Mouse (Mus musculus): ENCODE data around the gene Car11. TPM values are rescaled to one million over a fixed set of nuclear protein-coding genes. Genes with fewer than 3 reads are reported as not detected.

Gene Car11
- polyA plus RNA-seq, 1 experiment from 2014 or later = 8.3 TPM

DNA sequence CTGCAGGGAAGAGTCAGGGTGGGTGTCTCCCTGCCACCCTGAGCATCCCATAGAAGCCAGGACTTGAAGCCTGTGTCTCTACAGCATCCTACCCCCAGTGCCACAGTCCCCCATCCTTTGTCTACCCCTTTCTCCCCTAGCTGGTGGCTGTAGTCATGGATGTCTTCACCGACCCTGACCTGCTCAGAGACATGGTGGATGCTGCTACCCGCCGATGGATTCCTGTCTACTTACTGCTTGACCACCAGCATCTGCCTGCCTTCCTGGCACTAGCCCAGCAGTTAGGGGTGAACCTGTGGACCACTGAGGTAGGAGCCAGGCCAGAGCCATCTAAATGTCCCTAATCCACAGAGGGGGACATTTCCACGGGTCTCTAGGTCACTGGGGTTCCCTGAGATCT, 23.7 kb downstream of the Car11 start:
- no peak overlapping the region for H3K4me3 ChIP-seq
- no peak overlapping the region for H3K27ac ChIP-seq
- no peaks in the 10 kb centered on the region for H3K27me3 ChIP-seq (ENCODE audit: insufficient read depth, poor library complexity, severe bottlenecking)
- H3K4me1 ChIP-seq (replicated peaks) = peaks cover 32% of the 10 kb centered on the region
- DNase-seq (ENCODE audit: low spot score) = no peak
- H3K9me3 ChIP-seq = no peaks in the 10 kb centered on the region
- peaks cover 96% of the 10 kb centered on the region for H3K36me3 ChIP-seq
- WGBS = 93% methylated on average over 4 of the region's 4 CpGs

DNA sequence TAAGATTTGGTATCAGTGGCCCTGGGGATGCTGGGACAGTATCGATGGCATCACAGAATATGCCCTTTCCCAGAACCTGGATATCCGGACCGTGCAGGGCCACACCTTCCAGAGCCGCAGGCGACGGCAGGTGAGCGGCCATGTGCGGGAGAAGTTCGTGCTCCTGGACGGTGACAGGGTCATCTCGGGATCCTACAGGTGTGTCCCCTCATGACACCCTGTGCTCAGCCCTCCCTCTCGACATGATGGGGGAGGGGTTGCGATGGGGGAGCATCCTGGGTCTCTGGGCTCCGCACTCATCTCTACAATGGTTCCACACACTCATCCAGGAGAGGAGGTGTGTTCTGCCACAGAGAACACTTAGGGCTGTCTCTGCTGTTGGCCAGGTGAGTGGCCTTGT, 24.1 kb downstream of the Car11 start:
- Histone ChIP-seq H3K27ac (no peak overlapping the region), H3K4me1 (replicated peaks) (peaks cover 29% of the 10 kb centered on the region), H3K4me3 (no peak overlapping the region), H3K9me3 (no peaks in the 10 kb centered on the region), H3K27me3 (ENCODE audit: insufficient read depth, poor library complexity, severe bottlenecking) (no peaks in the 10 kb centered on the region), H3K36me3 (peaks cover 100% of the 10 kb centered on the region)
- 92% methylated on average over 14 of the region's 14 CpGs for WGBS
- no peak for DNase-seq (ENCODE audit: low spot score)

GRCm38 (mm10) chr7:45725151-45725550, 25.5 kb downstream of the Car11 start:
- 95% methylated on average over 9 of the region's 9 CpGs for WGBS
- Histone ChIP-seq H3K9me3 (no peaks in the 10 kb centered on the region), H3K4me3 (no peak overlapping the region), H3K4me1 (replicated peaks) (peaks cover 25% of the 10 kb centered on the region), H3K36me3 (peaks cover 100% of the 10 kb centered on the region), H3K27ac (no peak overlapping the region), H3K27me3 (ENCODE audit: insufficient read depth, poor library complexity, severe bottlenecking) (no peaks in the 10 kb centered on the region)
- DNase-seq (ENCODE audit: low spot score) = no peak

- Histone ChIP-seq H3K36me3 (peaks cover 95% of the 10 kb centered on the region), H3K27me3 (ENCODE audit: insufficient read depth, poor library complexity, severe bottlenecking) (no peaks in the 10 kb centered on the region), H3K9me3 (no peaks in the 10 kb centered on the region), H3K4me3 (no peak within 1 kb of the TSS), H3K4me1 (replicated peaks) (peaks cover 29% of the 10 kb centered on the region), H3K27ac (no peak within 1 kb of the TSS)
- DNase-seq (ENCODE audit: low spot score) = no peak
- 93% methylated on average over 11 of the region's 11 CpGs for WGBS
Observed at GRCm38 (mm10) chr7:45725713-45726112, 26.1 kb downstream of the Car11 start, which contains the start of gene Spaca4. Spaca4 (minus strand) TSS chr7:45725813.

DNA sequence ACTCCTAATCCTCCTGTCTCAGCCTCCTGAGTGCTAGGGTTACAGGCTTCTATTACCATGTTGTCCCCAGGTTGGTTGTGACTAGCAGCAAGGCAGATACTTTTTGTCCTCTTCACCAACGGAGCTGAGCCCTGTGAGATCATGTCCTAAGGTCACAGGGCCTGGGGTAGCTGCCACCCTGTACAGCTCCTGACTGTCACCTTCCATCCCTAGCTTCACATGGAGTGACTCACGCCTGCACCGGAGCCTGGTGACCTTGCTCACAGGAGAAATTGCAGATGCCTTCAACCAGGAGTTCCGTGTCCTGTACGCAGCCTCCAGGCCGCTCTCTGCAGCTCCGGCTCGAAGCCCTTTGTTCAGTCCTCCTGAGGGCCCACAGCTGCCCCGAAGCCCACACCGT, 26.8 kb downstream of the Car11 start:
- Histone ChIP-seq H3K4me3 (no peak overlapping the region), H3K27me3 (ENCODE audit: insufficient read depth, poor library complexity, severe bottlenecking) (no peaks in the 10 kb centered on the region), H3K27ac (no peak overlapping the region), H3K9me3 (no peaks in the 10 kb centered on the region), H3K36me3 (peaks cover 88% of the 10 kb centered on the region), H3K4me1 (replicated peaks) (peaks cover 32% of the 10 kb centered on the region)
- no peak for DNase-seq (ENCODE audit: low spot score)
- 89% methylated on average over 10 of the region's 10 CpGs for WGBS

- Histone ChIP-seq H3K27ac (no peak overlapping the region), H3K4me3 (no peak overlapping the region), H3K9me3 (no peaks in the 10 kb centered on the region), H3K4me1 (replicated peaks) (peaks cover 25% of the 10 kb centered on the region), H3K36me3 (peaks cover 76% of the 10 kb centered on the region), H3K27me3 (ENCODE audit: insufficient read depth, poor library complexity, severe bottlenecking) (no peaks in the 10 kb centered on the region)
- DNase-seq (ENCODE audit: low spot score) = no peak
- WGBS = 81% methylated on average over 3 of the region's 3 CpGs
Observed at GRCm38 (mm10) chr7:45727625-45728024, 28.0 kb downstream of the Car11 start.

DNA sequence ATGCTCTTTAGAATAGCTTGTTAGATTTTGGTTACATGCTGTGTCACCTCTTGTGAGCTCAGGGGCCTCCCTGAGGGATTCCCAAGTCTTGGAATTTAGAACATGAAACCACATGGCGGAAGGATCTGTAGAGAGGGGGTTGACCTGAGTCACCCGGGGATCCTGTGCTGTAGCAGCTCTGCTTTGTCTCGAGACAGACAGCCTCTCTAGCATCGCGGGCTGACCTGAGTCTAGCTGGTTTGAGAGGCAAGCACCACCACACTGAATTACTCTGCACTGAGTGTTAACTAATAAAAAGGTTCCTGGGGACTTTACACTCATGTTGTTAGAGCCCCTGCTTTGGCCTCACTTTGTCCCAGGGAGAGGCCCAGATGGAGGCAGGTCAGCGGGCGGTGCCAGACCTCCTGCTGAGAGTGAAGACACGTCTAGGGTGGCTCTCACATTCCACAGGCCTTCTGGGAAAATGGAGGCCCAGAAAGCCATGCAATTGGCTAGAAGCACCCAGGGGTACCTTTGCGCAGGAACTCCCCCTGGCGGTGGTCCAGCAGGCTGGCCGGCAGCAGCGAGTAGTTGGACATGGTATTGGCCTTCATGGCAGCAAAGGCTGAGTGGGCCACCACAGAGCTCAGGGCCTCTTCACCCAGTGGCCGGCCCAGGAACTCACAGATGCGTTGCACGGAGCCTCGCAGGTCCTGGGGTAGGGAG, 31.2 kb downstream of the Car11 start:
- Histone ChIP-seq H3K4me3 (no peak overlapping the region), H3K27ac (peak overlapping the region; percentile 60), H3K4me1 (replicated peaks) (peaks cover 28% of the 10 kb centered on the region)

DNA sequence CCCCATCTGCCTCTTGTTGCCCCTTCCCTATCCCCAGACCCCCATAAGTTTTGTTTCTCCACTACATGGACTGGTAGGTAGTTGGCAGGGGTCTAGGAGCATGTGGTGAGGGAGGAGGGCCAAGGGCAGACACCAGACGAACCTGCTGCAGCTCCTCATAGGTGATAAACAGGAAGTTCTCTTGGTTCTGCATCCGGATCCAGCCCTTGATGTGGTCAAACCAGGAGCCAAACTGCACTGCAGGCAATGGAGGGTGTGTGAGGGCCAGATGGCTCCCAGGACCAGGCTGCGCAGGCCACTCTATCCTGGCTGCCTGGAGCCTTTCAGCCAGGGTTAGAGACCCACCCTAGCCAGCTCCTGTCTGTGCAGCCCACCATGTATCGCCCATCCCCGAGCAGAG, 33.8 kb downstream of the Car11 start:
- WGBS = 83% methylated on average over 5 of the region's 5 CpGs
- Histone ChIP-seq H3K9me3 (no peaks in the 10 kb centered on the region), H3K4me1 (replicated peaks) (peaks cover 28% of the 10 kb centered on the region), H3K4me3 (no peak overlapping the region), H3K27ac (no peak overlapping the region), H3K36me3 (peaks cover 18% of the 10 kb centered on the region), H3K27me3 (ENCODE audit: insufficient read depth, poor library complexity, severe bottlenecking) (no peaks in the 10 kb centered on the region)
- DNase-seq (ENCODE audit: low spot score) = no peak

More for the DNA sequence above, 31.2 kb downstream of the Car11 start:
- Histone ChIP-seq H3K36me3 (peaks cover 44% of the 10 kb centered on the region), H3K9me3 (no peaks in the 10 kb centered on the region), H3K27me3 (ENCODE audit: insufficient read depth, poor library complexity, severe bottlenecking) (no peaks in the 10 kb centered on the region)
- DNase-seq (ENCODE audit: low spot score) = peak; percentile 75
- 14% methylated on average over 16 of the region's 16 CpGs for WGBS

- DNase-seq (ENCODE audit: low spot score) = peak; percentile 76
- Histone ChIP-seq H3K9me3 (no peaks in the 10 kb centered on the region), H3K27ac (no peak overlapping the region), H3K27me3 (ENCODE audit: insufficient read depth, poor library complexity, severe bottlenecking) (peaks cover 14% of the 10 kb centered on the region), H3K4me3 (no peak overlapping the region), H3K4me1 (replicated peaks) (peaks cover 13% of the 10 kb centered on the region; the same call in 1 of the 2 replicates), H3K36me3 (no peaks in the 10 kb centered on the region)
- 9% methylated on average over 9 of the region's 9 CpGs for WGBS
Observed at GRCm38 (mm10) chr7:45739162-45739763, 39.6 kb downstream of the Car11 start.

DNA sequence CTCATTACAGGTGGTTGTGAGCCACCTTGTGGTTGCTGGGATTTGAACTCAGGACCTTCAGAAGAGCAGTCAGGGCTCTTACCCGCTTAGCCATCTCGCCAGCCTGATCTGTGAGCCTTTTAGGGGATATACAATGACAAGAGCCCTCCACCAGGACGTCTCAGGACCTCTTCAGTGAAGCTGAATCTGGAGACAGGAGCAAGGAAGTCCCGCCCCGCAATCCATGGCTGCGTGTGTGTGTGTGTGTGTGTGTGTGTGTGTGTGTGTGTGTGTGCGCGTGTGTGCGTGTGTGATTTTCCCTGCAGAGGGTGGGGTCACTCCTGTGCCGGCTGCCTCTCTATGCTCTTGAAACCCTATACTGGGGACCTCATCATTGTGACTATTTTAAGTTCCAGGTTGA, 40.2 kb downstream of the Car11 start:
- Histone ChIP-seq H3K27ac (no peak overlapping the region), H3K9me3 (no peaks in the 10 kb centered on the region), H3K27me3 (ENCODE audit: insufficient read depth, poor library complexity, severe bottlenecking) (peaks cover 14% of the 10 kb centered on the region), H3K36me3 (no peaks in the 10 kb centered on the region), H3K4me3 (no peak overlapping the region), H3K4me1 (replicated peaks) (peaks cover 13% of the 10 kb centered on the region; the same call in 1 of the 2 replicates)
- 68% methylated on average over 10 of the region's 10 CpGs for WGBS
- DNase-seq (ENCODE audit: low spot score) = no peak

- 82% methylated on average over 12 of the region's 12 CpGs for WGBS
Observed at GRCm38 (mm10) chr7:45741308-45741707, 41.7 kb downstream of the Car11 start.

DNA sequence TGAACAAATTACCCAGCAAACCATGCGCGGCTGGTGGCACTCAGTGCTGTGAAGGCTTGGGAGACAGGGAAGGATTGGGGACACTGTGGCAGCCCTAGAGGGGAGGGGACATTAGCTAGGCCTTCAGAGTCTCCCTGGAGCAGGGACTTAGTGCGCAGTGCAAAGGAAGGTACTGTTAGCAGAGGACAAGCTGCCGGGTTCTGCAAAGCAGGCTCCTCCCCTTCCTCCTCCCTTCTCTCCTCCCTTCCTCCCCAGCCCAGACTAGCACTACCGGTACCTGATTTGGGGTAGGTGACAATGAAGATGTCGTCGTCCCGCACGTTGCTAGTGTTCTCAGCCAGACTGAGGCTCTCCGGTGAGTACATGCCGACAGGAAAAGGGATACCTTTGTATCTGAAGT, 42.1 kb downstream of the Car11 start:
- H3K4me1 ChIP-seq (replicated peaks) = peaks cover 13% of the 10 kb centered on the region; the same call in 1 of the 2 replicates
- no peak for DNase-seq (ENCODE audit: low spot score)
- H3K36me3 ChIP-seq = no peaks in the 10 kb centered on the region
- peaks cover 14% of the 10 kb centered on the region for H3K27me3 ChIP-seq (ENCODE audit: insufficient read depth, poor library complexity, severe bottlenecking)
- no peak overlapping the region for H3K27ac ChIP-seq
- 0 out of 2 replicates have a peak, but pooled peaks cover 3% of the 10 kb centered on the region for H3K9me3 ChIP-seq
- H3K4me3 ChIP-seq = peak overlapping the region; percentile 14
- 37% methylated on average over 11 of the region's 11 CpGs for WGBS

More at GRCm38 (mm10) chr7:45741308-45741707, 41.7 kb downstream of the Car11 start:
- H3K4me1 ChIP-seq (replicated peaks) = peaks cover 13% of the 10 kb centered on the region; the same call in 1 of the 2 replicates
- no peak for DNase-seq (ENCODE audit: low spot score)
- H3K27me3 ChIP-seq (ENCODE audit: insufficient read depth, poor library complexity, severe bottlenecking) = peaks cover 14% of the 10 kb centered on the region
- no peaks in the 10 kb centered on the region for H3K9me3 ChIP-seq
- H3K27ac ChIP-seq = no peak overlapping the region
- no peak overlapping the region for H3K4me3 ChIP-seq
- H3K36me3 ChIP-seq = no peaks in the 10 kb centered on the region

GRCm38 (mm10) chr7:45742338-45742737, 42.7 kb downstream of the Car11 start:
- H3K9me3 ChIP-seq = 0 out of 2 replicates have a peak, but pooled peaks cover 6% of the 10 kb centered on the region
- no peak overlapping the region for H3K27ac ChIP-seq
- H3K4me1 ChIP-seq (replicated peaks) = peaks cover 13% of the 10 kb centered on the region; the same call in 1 of the 2 replicates
- H3K36me3 ChIP-seq = no peaks in the 10 kb centered on the region
- peak overlapping the region; percentile 14; the same call in 1 of the 2 replicates for H3K4me3 ChIP-seq
- H3K27me3 ChIP-seq (ENCODE audit: insufficient read depth, poor library complexity, severe bottlenecking) = peaks cover 14% of the 10 kb centered on the region
- WGBS = 37% methylated on average over 19 of the region's 19 CpGs
- no peak for DNase-seq (ENCODE audit: low spot score)
